Mouse (Mus musculus): ENCODE results near the gene Rasgef1a. TPM values are rescaled to one million over a fixed set of nuclear protein-coding genes. Genes with fewer than 3 reads are reported as not detected.

Rasgef1a gene
- total and polyA plus RNA-seq, 3 experiments: 0.04 to 0.19 TPM; not detected in 1

DNA sequence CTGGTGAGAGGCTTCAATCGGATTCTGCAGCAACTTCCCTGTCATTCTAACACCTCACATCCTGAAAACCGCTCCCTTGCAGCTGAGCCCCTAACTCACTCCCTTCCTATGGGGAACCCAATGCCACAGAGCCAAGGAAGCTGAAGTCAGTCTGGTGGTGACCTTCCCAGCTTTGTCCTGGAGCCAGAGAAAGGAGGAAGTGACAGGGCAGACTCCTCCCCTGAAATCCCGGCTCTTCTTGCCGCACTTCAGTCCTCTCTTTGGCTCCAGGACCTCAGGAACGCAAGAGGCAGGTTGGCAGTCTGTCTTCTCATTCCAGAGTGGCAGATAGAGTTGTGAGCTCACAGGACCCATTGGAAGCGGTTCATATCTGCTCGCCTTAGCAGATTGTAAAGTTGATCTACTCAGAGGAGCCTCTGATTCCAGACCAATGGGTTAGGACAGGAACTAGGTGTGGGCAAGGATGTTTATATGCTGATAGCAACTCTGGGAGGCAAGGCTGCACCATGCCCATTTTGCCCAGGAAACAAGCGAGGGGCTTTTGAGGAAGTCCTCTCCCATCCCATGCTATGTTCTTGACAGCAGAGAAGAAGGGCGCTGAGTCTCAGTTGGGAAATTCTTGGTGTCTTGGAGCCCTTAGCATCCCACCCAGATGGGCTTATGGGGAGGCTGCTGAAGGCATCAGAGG lies 25.0 kb downstream of the Rasgef1a start:
- H3K79me2 ChIP-seq (ENCODE audit: control insufficient read depth, insufficient read depth, low read length, poor library complexity): no peaks in the 10 kb centered on the region
- H3K27me3 ChIP-seq (ENCODE audit: control insufficient read depth in 1 of 2, insufficient read depth in 2 of 2, low read length in 2 of 2): no peaks in the 10 kb centered on the region
- H3K9ac ChIP-seq (ENCODE audit: control insufficient read depth, low read depth, low read length, poor library complexity, severe bottlenecking): no peak overlapping the region
- TF ChIP-seq POLR2AphosphoS2 (IDR thresholded peaks at IDR 0.05; ENCODE audit: low read length) (no peak), USF2 (IDR thresholded peaks at IDR 0.05; ENCODE audit: borderline replicate concordance in 1 of 2, insufficient read depth in 1 of 2, low read depth in 1 of 2, low read length in 2 of 2) (no peak), MEF2A (IDR thresholded peaks at IDR 0.05; ENCODE audit: extremely low read depth, insufficient replicate concordance, low read depth, low read length, poor library complexity, severe bottlenecking) (no peak), POLR2A (IDR thresholded peaks at IDR 0.05; ENCODE audit: control insufficient read depth in 1 of 2, insufficient read depth in 1 of 2, low read depth in 1 of 2, low read length in 2 of 2, poor library complexity in 1 of 2) (no peak), JUND (IDR thresholded peaks at IDR 0.05; ENCODE audit: low read depth, low read length) (no peak), ELF1 (IDR thresholded peaks at IDR 0.05; ENCODE audit: low read depth, low read length) (no peak), CHD1 (IDR thresholded peaks at IDR 0.05; ENCODE audit: low read depth, low read length) (no peak), GABPA (IDR thresholded peaks at IDR 0.05; ENCODE audit: low read depth, low read length) (no peak), HCFC1 (IDR thresholded peaks at IDR 0.05; ENCODE audit: low read depth, low read length) (no peak), TAL1 (IDR thresholded peaks at IDR 0.05; ENCODE audit: low read length) (no peak), ETS1 (IDR thresholded peaks at IDR 0.05; ENCODE audit: low read depth, low read length) (no peak), MAZ (IDR thresholded peaks at IDR 0.05; ENCODE audit: low read depth, low read length) (no peak), ZKSCAN1 (IDR thresholded peaks at IDR 0.05; ENCODE audit: low read depth, low read length) (no peak), UBTF (IDR thresholded peaks at IDR 0.05; ENCODE audit: borderline replicate concordance, insufficient read depth, low read depth, low read length) (no peak), GATA1 (IDR thresholded peaks at IDR 0.05; ENCODE audit: low read depth, low read length) (no peak), ZNF384 (IDR thresholded peaks at IDR 0.05; ENCODE audit: low read depth, low read length) (no peak), EP300 (IDR thresholded peaks at IDR 0.05; ENCODE audit: low read depth in 1 of 2, low read length in 2 of 2) (no peak), BHLHE40 (IDR thresholded peaks at IDR 0.05; ENCODE audit: borderline replicate concordance, low read depth, low read length) (no peak), USF1 (IDR thresholded peaks at IDR 0.05; ENCODE audit: low read depth, low read length) (no peak), MYC (IDR thresholded peaks at IDR 0.05; ENCODE audit: low read depth, low read length) (no peak)
- no peak overlapping the region for H3K27ac ChIP-seq (ENCODE audit: control insufficient read depth, low read depth, low read length)
- H3K9me3 ChIP-seq (replicated peaks; ENCODE audit: insufficient read depth, low read length): no peaks in the 10 kb centered on the region
- no peak overlapping the region for H3K4me3 ChIP-seq (ENCODE audit: control insufficient read depth in 1 of 2, insufficient read depth in 1 of 2, low read depth in 2 of 2, low read length in 2 of 2)
- H3K4me1 ChIP-seq (ENCODE audit: control insufficient read depth in 1 of 2, insufficient read depth in 2 of 2, low read length in 2 of 2): no peaks in the 10 kb centered on the region
- no peak for DNase-seq (ENCODE audit: low read depth, low spot score)
- H3K36me3 ChIP-seq (ENCODE audit: control insufficient read depth in 1 of 2, insufficient read depth in 2 of 2, low read length in 2 of 2): no peaks in the 10 kb centered on the region
